In the genomic region with DNA sequence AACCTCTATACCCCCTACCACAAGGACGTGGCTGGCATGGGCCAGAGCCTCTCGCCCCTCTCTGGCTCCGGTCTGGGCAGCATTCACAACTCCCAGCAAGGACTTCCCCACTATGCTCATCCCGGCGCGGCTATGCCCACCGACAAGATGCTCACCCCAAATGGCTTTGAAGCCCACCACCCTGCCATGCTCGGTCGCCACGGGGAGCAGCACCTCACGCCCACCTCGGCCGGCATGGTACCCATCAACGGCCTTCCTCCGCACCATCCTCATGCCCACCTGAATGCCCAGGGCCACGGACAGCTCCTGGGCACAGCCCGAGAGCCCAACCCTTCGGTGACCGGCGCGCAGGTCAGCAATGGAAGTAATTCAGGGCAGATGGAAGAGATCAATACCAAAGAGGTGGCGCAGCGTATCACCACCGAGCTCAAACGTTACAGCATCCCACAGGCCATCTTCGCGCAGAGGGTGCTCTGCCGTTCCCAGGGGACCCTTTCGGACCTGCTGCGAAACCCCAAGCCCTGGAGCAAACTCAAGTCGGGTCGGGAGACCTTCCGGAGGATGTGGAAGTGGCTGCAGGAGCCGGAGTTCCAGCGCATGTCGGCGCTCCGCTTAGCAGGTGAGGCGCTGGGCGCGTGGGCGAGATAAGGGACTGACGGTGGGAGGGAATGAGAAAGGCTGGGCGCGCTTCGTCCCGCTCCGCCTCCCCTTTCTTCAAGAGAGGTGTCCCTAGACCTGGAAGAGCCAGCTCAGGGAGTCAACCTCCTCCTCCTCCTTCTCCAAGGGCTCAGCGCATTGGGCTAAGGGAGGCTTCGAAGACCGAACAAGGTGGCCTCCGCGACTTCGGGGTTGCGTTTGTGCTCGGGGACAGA, we compare ENCODE assay signal across 8 mouse cellular contexts. TPM values are rescaled to one million over a fixed set of nuclear protein-coding genes. Genes with fewer than 3 reads are reported as not detected.
DNase-seq lines count a peak whose midpoint lies in the region; ATAC-seq and TF ChIP-seq lines count a peak whose summit lies in the region.
"Had no signal": no experiment of that assay in that cellular context is flagged by ENCODE, and none has a peak within 500 bp of the region (broad histone marks: within the 10 kb centered on the region; RNA-seq: fewer than 3 reads in every experiment).

No protein-coding gene starts in this region.

- peak overlapping the region; percentile 80 for H3K4me3 ChIP-seq in testis, adult 2 months (ENCODE audit: control insufficient read depth, low read depth, low read length)
- H3K4me3 ChIP-seq in forebrain, embryonic 15.5 days: peak overlapping the region; percentile 51
- H3K4me3 ChIP-seq in liver, embryonic 13.5 days (replicated peaks): peak overlapping the region; percentile 57

- no peak overlapping the region for H3K9ac ChIP-seq in forebrain, embryonic 15.5 days (replicated peaks)
- peak overlapping the region; percentile 61 for H3K9ac ChIP-seq in liver, embryonic 13.5 days

- ATAC-seq in forebrain, embryonic 15.5 days (replicated peaks): 0 out of 2 replicates have a peak, but pooled peaks have one; percentile 4
- ATAC-seq in liver, embryonic 13.5 days (ENCODE audit: low read depth): no peak

- H3K4me1 ChIP-seq in testis, adult 2 months (ENCODE audit: control insufficient read depth, insufficient read depth, low read length): peaks cover 29% of the 10 kb centered on the region
- peaks cover 41% of the 10 kb centered on the region for H3K4me1 ChIP-seq in forebrain, embryonic 15.5 days
- H3K4me1 ChIP-seq in liver, embryonic 13.5 days (replicated peaks): peaks cover 6% of the 10 kb centered on the region; the same call in 1 of the 2 replicates

- WGBS in forebrain, embryonic 15.5 days: 1% methylated on average over 56 of the region's 56 CpGs
- WGBS in liver, embryonic 13.5 days (ENCODE audit: insufficient replicate concordance): 3% methylated on average over 56 of the region's 56 CpGs

- H3K27ac ChIP-seq in testis, adult 2 months (ENCODE audit: control insufficient read depth, insufficient read depth, low read depth, low read length): no peak overlapping the region
- no peak overlapping the region for H3K27ac ChIP-seq in forebrain, embryonic 15.5 days (replicated peaks)
- no peak overlapping the region for H3K27ac ChIP-seq in liver, embryonic 13.5 days

- no peak for DNase-seq in testis, postnatal 10 days (ENCODE audit: low spot score)
- no peak for DNase-seq in liver, embryonic 13.5 days
- no peak for DNase-seq in frontal cortex, adult 2 months (ENCODE audit: extremely low spot score in 1 of 2, low spot score in 1 of 2)
- DNase-seq in urinary bladder, postnatal 10 days (ENCODE audit: low spot score): no peak
- no peak for DNase-seq in right cerebral cortex, postnatal 10 days (ENCODE audit: low spot score in 2 of 2)
- DNase-seq: right cerebral cortex, postnatal 14 days had no signal

- peak overlapping the region; percentile 96 for H3K4me2 ChIP-seq in forebrain, embryonic 15.5 days (replicated peaks)
- H3K4me2 ChIP-seq in liver, embryonic 13.5 days: peak overlapping the region; percentile 57

- H3K9me3 ChIP-seq in forebrain, embryonic 15.5 days: no peaks in the 10 kb centered on the region
- H3K9me3 ChIP-seq in liver, embryonic 13.5 days (replicated peaks): no peaks in the 10 kb centered on the region

- no peak for TF ChIP-seq POLR2A in testis, adult 2 months (IDR thresholded peaks at IDR 0.05; ENCODE audit: control insufficient read depth, low read depth, low read length)

- no peaks in the 10 kb centered on the region for H3K36me3 ChIP-seq in testis, adult 2 months (ENCODE audit: control insufficient read depth, insufficient read depth, low read length)
- H3K36me3 ChIP-seq in forebrain, embryonic 15.5 days: no peaks in the 10 kb centered on the region
- no peaks in the 10 kb centered on the region for H3K36me3 ChIP-seq in liver, embryonic 13.5 days

- no peak for TF ChIP-seq CTCF in testis, adult 2 months (IDR thresholded peaks at IDR 0.05; ENCODE audit: control insufficient read depth, insufficient read depth, insufficient replicate concordance, low read depth, low read length)

- no peaks in the 10 kb centered on the region; the same call in 1 of the 2 replicates for H3K27me3 ChIP-seq in testis, adult 2 months (ENCODE audit: control insufficient read depth, insufficient read depth, low read length)
- peaks cover 94% of the 10 kb centered on the region for H3K27me3 ChIP-seq in forebrain, embryonic 15.5 days
- H3K27me3 ChIP-seq in liver, embryonic 13.5 days: peaks cover 100% of the 10 kb centered on the region

RNA-seq across cellular contexts. Expression of a gene that starts 1.3 kb away (rescaled TPM):
- 0.12 and 0.18 TPM in 2 replicates for polyA plus RNA-seq in testis, adult 2 months (2012; rRNA removed)
- polyA plus RNA-seq in forebrain, embryonic 15.5 days (2015; fragmentation: Nextera tagmentation; extraction: Ambion mirVana): 0.47 and 1.3 TPM in 2 replicates
- 1.2 and 1.6 TPM in 2 replicates for polyA plus RNA-seq in liver, embryonic 13.5 days (2015; fragmentation: Nextera tagmentation; extraction: Ambion mirVana)
- polyA plus RNA-seq in frontal cortex, adult 2 months (2012; rRNA removed): 0.02 TPM in 1 of 2 replicates, not detected in the other
